Mouse (Mus musculus) gastrocnemius, adult 18-20 months (tissue): Measurements from ENCODE around the gene Slc35d1. TPM values are rescaled to one million over a fixed set of nuclear protein-coding genes. Genes with fewer than 3 reads are reported as not detected.
A peak's percentile ranks its signal among the peaks of the same experiment; 100 is the strongest.
"Not testable (repeated sequence)": the region's sequence is repeated elsewhere in the genome, so short reads cannot be mapped to it uniquely, and the experiment has no call there.

Source experiments
- DNase-seq: peaks from one replicate; pipeline ENCODE4 v3.0.0; 2021; ENCODE audit warnings: low spot score
- total RNA-seq, 2 experiments: library from RNA; stranded (reverse); gene quantifications; 2 replicates each; pipeline ENCODE4 v1.2.3; 2021

The Slc35d1 gene
- total RNA-seq, 2 experiments from 2014 or later = 6.0 to 7.4 TPM

- DNase-seq = no peak
Measured at GRCm38 (mm10) chr4:103188786-103189640, 26.0 kb downstream of the Slc35d1 start.

GRCm38 (mm10) chr4:103180300-103180888 is 34.6 kb downstream of the Slc35d1 start:
- DNase-seq = no peak

- no peak for DNase-seq
Measured at GRCm38 (mm10) chr4:103179581-103179980, 35.4 kb downstream of the Slc35d1 start.

GRCm38 (mm10) chr4:103178635-103179318 is 36.2 kb downstream of the Slc35d1 start:
- DNase-seq = peak; percentile 55

GRCm38 (mm10) chr4:103177681-103178080 is 37.3 kb downstream of the Slc35d1 start:
- no peak for DNase-seq

GRCm38 (mm10) chr4:103174001-103174400 is 41.0 kb downstream of the Slc35d1 start:
- no peak for DNase-seq

- DNase-seq = peak; percentile 10
Measured at GRCm38 (mm10) chr4:103173507-103173906, 41.5 kb downstream of the Slc35d1 start.

- DNase-seq = no peak
Measured at GRCm38 (mm10) chr4:103171256-103171655, 43.7 kb downstream of the Slc35d1 start.

- DNase-seq = not testable (repeated sequence)
Measured at GRCm38 (mm10) chr4:103166198-103166597, 48.8 kb downstream of the Slc35d1 start.

GRCm38 (mm10) chr4:103158781-103159180 is 56.2 kb downstream of the Slc35d1 start:
- DNase-seq = no peak

- no peak for DNase-seq
Measured at GRCm38 (mm10) chr4:103151946-103152345, 63.0 kb downstream of the Slc35d1 start.

GRCm38 (mm10) chr4:103146339-103146738 is 68.6 kb downstream of the Slc35d1 start:
- DNase-seq = peak; percentile 71

GRCm38 (mm10) chr4:103136946-103137345 is 78.0 kb downstream of the Slc35d1 start:
- no peak for DNase-seq

GRCm38 (mm10) chr4:103126533-103126932 is 88.4 kb downstream of the Slc35d1 start:
- no peak for DNase-seq

- no peak for DNase-seq
Measured at GRCm38 (mm10) chr4:103123606-103124005, 91.4 kb downstream of the Slc35d1 start.

- DNase-seq = no peak
Measured at GRCm38 (mm10) chr4:103123086-103123485, 91.9 kb downstream of the Slc35d1 start.

- DNase-seq = no peak
Measured at GRCm38 (mm10) chr4:103120874-103121389, 94.0 kb downstream of the Slc35d1 start.

Other genes with a start within 250 kb of the Slc35d1 start
- gene Tctex1d1, start 236.6 kb downstream of the Slc35d1 start, total RNA-seq = not detected
- not detected for gene Insl5, start 188.3 kb downstream of the Slc35d1 start, total RNA-seq
- 10 to 100 TPM; 19.4 to 21.6 TPM for gene Mier1, start 100.8 kb downstream of the Slc35d1 start, total RNA-seq
- gene Wdr78, start 100.6 kb downstream of the Slc35d1 start, total RNA-seq = under 1 TPM; 0.53 to 0.59 TPM
- not detected for gene 4921539E11Rik, start 75.7 kb upstream of the Slc35d1 start, total RNA-seq
- 10 to 100 TPM; 25.6 to 29.0 TPM for gene Oma1, start 98.6 kb upstream of the Slc35d1 start, total RNA-seq